Mouse (Mus musculus): Measurements from ENCODE around the gene Arl4c. TPM values are rescaled to one million over a fixed set of nuclear protein-coding genes. Genes with fewer than 3 reads are reported as not detected.

Arl4c gene
- total RNA-seq, 4 experiments from 2014 or later: 3.5 to 6.6 (median 4.9) TPM

- DNase-seq (ENCODE audit: low spot score): no peak
Measured at GRCm38 (mm10) chr1:88623541-88624115, 78.4 kb downstream of the Arl4c start.

Other genes starting within 250 kb of the Arl4c start
- under 1 TPM in 1 of 4 experiments, not detected in 3; 0.19 TPM for gene Glrp1, start 192.2 kb downstream of the Arl4c start, total RNA-seq (2022)

Measured in heart, adult 8-10 months (tissue).